Mouse (Mus musculus): ENCODE results near the gene Pde3a.

- no peak for TF ChIP-seq CTCF (IDR thresholded peaks at IDR 0.05; ENCODE audit: low read depth)
- no peak for TF ChIP-seq EP300 (optimal IDR thresholded peaks at IDR 0.05)
Measured at GRCm38 (mm10) chr6:141541136-141541535, 292.1 kb downstream of the Pde3a start.

Measured in stomach, postnatal 0 days (tissue).